Mouse (Mus musculus) cerebellum, adult 2 months (tissue): ENCODE data around the gene Ugt1a6a.
"Not testable (repeated sequence)": the region's sequence is repeated elsewhere in the genome, so short reads cannot be mapped to it uniquely, and the experiment has no call there.

Experiments
- CTCF ChIP-seq: fragments of 200-500 bp; IDR thresholded peaks from 2 replicates; pipeline ENCODE4 v1.5.1; 2011; ENCODE audit warnings: low read depth, mild to moderate bottlenecking, control low read depth, low read length, moderate library complexity, borderline replicate concordance; ENCODE audit not compliant: insufficient read depth
- POLR2A ChIP-seq: fragments of 200-500 bp; IDR thresholded peaks from 2 replicates; pipeline ENCODE4 v1.6.1; 2011; ENCODE audit warnings: low read length, control low read depth, borderline replicate concordance; ENCODE audit not compliant: insufficient read depth

GRCm38 (mm10) chr1:88099691-88100090 lies 34.9 kb upstream of the Ugt1a6a start:
- not testable (repeated sequence) for TF ChIP-seq CTCF, POLR2A
